Mouse (Mus musculus) neutrophil, adult 5-6 weeks (primary cell): ENCODE measurements around the gene Sap30l. TPM values are rescaled to one million over a fixed set of nuclear protein-coding genes. Genes with fewer than 3 reads are reported as not detected.
"Not testable (repeated sequence)": the region's sequence is repeated elsewhere in the genome, so short reads cannot be mapped to it uniquely, and the experiment has no call there.

Experiments used
- ATAC-seq: fragments of 151-379, 151-347 bp; 2 replicates; pipeline ENCODE4 v1.8.0; 2017; ENCODE audit warnings: mild to moderate bottlenecking, moderate TSS enrichment; ENCODE audit not compliant: insufficient number of reproducible peaks, poor library complexity, low FRiP score, severe bottlenecking; ENCODE audit errors: extremely low read depth
- total RNA-seq: library from RNA; stranded (forward); fragments of 200-1000 nt; gene quantifications from 2 replicates; pipeline ENCODE4 v1.2.3, GENCODE M21; 2017

The Sap30l gene
- total RNA-seq, 1 experiment from 2014 or later = 30.8 TPM

GRCm38 (mm10) chr11:57795086-57795485 is 6.4 kb upstream of the Sap30l start:
- no peak for ATAC-seq

GRCm38 (mm10) chr11:57797828-57798227 is 3.6 kb upstream of the Sap30l start:
- ATAC-seq = no peak

- ATAC-seq = no peak
Measured at GRCm38 (mm10) chr11:57799456-57799855, 2.0 kb upstream of the Sap30l start.

GRCm38 (mm10) chr11:57800266-57800951 is 1.0 kb upstream of the Sap30l start:
- no peak for ATAC-seq

GRCm38 (mm10) chr11:57801766-57802510 is 501 bp downstream of the Sap30l start:
- no peak for ATAC-seq

DNA sequence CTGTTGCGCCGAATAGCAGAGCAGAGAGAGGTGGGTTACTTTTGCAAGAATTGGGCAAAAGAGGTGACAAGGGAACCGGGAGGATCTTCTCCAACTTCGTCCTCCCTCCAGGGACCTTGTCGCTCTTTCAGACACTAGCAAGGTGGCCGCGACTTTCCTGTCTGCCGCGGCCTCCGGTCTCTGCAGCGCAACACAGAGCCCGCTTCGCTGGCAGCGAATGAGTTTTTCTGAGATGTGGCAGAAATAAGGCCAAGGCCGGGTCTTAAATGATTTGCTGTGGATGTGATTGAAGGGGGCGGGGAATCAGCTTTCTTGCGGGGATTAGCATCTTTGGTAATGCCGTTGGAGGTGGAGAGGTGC is 1.1 kb downstream of the Sap30l start:
- ATAC-seq = no peak

DNA sequence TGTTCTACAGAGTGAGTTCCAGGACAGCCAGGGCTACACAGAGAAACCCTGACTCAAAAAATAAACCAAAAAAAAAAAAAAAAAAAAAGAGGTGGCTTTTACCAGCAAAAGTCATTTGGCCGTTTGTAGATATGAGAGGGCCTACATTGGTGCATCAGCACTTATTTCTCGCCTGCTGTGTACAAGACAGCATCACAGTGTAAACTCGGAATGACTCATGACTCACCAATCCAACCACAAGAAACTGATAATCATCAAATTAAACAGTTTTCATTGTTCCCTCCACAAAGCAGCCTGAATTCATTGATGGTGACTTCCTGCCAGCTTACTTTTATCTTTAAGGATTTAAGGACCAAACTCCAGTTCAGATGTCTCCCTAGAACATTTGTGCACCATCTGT is 3.6 kb downstream of the Sap30l start:
- ATAC-seq = no peak

DNA sequence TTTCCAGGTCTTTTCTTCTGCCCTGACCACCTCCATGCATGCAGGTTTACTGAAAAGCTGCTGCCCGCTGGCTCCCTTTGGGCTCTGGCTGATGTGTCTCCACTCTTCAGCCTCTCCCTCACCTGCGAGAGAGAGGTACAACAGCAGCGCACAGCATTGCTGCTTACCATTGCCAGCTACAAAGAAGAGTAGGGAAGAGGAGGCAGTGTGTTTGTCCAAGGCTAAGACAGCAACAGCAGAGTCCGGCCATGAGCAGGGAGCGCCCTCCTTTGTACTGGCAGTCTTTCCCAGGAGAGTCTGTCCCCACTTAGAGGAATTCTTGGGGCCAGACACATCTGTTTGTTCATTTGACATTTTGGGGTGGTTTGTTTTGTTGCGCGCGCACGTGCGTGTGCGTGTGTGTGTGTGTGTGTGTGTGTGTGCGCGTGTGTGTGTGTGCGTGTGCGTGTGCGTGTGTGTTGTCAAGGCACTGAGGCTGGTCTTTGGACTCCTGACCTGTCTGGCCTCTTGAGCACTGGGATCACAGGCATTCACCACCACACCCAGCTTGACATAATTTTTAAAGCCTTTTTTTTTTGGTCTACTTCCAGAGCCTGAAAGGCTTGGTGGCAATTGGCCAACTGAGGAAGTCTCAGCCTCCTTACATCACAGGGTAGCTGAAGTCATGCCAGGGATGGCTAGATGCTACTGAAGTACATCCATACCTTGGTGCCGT is 7.7 kb downstream of the Sap30l start:
- ATAC-seq = no peak

DNA sequence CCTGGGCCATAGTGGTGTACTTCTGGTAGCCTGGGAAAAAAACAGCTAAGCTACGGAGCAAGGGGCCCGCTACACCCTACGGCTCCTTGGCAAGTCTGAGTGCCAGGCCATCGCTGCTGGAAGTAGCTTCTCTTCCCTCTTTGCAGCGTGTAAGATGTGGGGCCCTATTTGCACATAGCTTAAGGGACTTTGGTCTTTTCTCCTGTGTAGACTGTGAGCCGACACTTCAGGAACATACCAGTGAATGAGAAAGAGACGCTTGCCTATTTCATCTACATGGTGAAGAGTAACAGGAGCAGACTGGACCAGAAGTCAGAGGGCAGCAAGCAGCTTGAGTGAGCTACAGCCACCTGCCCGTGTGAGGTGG is 8.3 kb downstream of the Sap30l start:
- no peak for ATAC-seq

DNA sequence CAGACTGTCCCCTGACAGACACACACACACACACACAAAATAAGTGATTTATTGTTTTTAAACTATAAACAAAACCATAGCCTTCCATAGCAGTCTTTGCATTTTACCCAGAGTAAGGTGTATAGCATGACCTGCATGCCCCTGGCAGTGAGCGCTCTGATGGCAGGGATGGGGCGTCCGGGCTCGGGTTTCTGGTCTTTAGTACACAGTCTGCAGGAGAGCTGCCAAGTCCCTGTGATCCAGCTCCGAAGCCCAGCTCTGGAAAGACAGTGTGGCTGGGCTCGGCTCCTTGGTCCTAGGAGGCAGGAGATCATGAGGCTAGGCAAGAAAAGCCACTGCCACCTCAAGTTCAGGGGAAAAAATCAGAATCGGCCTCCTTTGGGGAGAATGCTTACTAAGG is 9.6 kb downstream of the Sap30l start:
- ATAC-seq = no peak

DNA sequence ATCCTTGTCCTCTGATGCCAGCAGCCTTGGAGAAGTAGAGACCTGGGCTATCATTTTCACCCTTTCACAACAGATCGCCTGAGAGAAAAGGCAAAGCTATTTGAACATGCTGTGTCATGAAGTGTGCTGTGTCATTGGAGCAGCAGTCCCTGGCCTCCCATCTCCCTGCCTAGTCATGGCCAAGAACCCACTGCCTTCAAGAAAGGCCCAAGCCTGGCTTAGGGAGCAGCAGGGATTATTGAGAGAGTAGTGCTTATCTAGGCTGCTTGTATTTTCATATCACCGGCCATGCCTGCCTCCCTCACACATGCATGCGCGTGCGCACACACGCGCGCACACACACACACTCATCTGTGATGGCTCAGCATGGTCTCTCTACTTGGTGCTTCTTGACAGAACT is 10.8 kb downstream of the Sap30l start:
- ATAC-seq = no peak

DNA sequence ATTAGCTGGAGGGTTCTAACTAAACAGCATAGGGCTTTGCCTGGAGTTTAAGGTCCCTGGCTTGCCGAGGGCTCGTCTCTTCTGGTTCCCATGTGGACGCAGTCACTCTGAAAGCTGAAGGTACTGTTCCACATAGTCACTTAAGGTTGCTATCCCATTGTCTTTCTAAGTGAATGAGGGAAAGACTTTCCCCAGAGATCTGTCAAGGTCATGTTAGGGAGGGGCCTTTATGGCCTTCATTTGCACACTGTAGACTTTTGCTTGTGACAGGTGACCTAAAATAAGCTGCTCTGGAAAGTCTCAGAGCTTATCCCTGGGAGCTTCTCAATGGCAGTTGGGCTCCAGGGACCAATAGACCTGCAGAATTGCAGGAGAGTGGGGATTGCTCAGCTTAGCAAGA is 12.2 kb downstream of the Sap30l start:
- no peak for ATAC-seq

GRCm38 (mm10) chr11:57818189-57818588 is 16.8 kb downstream of the Sap30l start:
- no peak for ATAC-seq

DNA sequence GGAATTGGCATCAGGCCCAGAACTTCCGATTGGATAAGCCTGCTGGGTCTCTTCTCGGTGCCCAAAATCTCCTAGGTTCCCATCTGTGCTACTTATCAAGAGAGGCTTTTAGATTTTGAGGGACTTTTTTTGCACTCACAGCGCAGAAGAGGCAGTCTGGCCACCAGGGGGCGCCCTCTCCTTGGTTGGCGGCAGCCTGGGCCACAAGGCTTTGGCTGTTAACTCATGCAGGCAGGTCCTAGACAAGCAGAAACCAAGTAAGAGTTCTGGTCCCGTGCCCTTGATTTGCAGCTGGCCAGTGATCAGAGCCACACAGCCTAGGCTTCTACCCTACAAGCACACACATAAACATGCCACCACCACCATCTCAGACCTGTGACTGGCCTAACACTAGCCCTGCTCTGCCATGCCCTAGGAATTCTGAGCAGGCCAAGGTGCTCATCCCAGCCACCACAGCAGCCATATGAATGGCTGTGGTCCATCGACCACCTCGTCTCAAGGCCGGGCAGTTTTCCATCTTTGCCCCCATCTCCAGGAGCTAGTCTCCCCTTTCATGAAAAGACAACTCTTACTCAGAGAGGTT is 18.7 kb downstream of the Sap30l start:
- ATAC-seq = peak; percentile 49; the same call in 1 of the 2 replicates

DNA sequence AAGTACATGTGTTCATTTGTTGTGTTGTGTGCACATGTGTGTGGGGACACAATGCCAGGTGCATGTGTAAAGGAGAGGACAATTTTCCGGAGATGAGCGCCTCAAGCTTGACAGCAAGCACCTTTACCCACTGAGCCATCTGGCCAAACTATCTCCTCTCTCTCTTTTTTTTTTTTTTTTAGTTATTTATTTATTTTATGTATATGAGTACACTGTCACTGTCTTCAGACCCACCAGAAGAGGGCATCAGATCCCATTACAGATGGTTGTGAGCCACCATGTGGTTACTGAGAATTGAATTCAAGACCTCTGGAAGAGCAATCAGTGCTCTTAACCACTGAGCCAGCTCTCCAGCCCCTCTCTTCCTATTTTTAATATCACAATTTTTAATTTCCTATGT is 21.7 kb downstream of the Sap30l start:
- ATAC-seq = not testable (repeated sequence)

DNA sequence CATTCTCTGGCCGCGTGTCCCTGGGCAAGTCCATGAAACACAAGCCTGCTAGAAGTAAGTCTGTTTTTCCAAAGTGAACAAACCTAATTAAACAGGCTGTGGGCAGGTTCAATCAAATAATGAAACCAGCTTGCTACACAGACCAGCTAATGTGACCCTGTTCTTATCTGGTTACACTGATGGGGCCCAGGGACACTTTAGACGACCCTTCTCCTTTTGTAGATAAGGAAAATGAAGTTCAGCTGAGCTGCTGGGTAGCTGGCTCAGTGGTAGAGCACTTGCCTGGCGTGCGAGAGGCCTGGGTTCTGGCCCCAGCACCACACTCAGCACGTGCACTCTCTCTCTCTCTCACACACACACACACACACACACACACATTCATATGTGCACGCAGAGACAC is 22.3 kb downstream of the Sap30l start:
- no peak for ATAC-seq

DNA sequence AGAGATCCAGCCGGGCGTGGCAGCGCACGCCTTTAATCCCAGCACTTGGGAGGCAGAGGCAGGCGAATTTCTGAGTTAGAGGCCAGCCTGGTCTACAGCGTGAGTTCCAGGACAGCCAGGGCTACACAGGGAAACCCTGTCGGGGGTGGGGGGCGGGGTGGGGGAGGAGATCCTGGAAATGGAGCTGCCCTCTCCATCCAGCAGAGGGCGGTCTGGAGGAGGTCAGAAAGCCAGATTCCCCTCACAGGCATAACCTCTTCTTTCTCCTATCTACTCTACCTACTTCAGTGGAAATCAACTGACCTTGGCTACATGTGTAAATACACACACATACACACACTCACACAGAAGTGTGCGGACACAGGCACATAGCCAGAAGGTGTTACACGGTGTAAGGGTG is 23.8 kb downstream of the Sap30l start:
- not testable (repeated sequence) for ATAC-seq

- ATAC-seq = no peak
Measured at GRCm38 (mm10) chr11:57827048-57827914, 25.8 kb downstream of the Sap30l start.
